Mouse (Mus musculus): ENCODE measurements around the gene Prkar1a. TPM values are rescaled to one million over a fixed set of nuclear protein-coding genes. Genes with fewer than 3 reads are reported as not detected.

The Prkar1a gene
- total and polyA plus RNA-seq, 2 experiments from 2014 or later: 163 to 530 TPM

GRCm38 (mm10) chr11:109697089-109697643 lies 48.0 kb downstream of the Prkar1a start:
- WGBS: 79% methylated on average over 5 of the region's 5 CpGs
- H3K27me3 ChIP-seq (ENCODE audit: control insufficient read depth, insufficient read depth, low read length): no peaks in the 10 kb centered on the region
- TF ChIP-seq CTCF (IDR thresholded peaks at IDR 0.05; ENCODE audit: low read depth) (no peak), EP300 (IDR thresholded peaks at IDR 0.05; ENCODE audit: low read depth) (no peak)
- H3K4me3 ChIP-seq (ENCODE audit: low read depth, low read length): no peak overlapping the region
- no peak for DNase-seq (ENCODE audit: low spot score)
- no peaks in the 10 kb centered on the region for H3K9me3 ChIP-seq (replicated peaks; ENCODE audit: control insufficient read depth, low read length)
- H3K27ac ChIP-seq (ENCODE audit: low read depth): no peak overlapping the region
- no peak for ATAC-seq (ENCODE audit: insufficient read depth, low read depth)
- no peak overlapping the region for H3K9ac ChIP-seq (replicated peaks; ENCODE audit: low read depth, low read length)
- H3K36me3 ChIP-seq (replicated peaks; ENCODE audit: control insufficient read depth, insufficient read depth, low read length): no peaks in the 10 kb centered on the region
- no peak overlapping the region for H3K4me2 ChIP-seq (ENCODE audit: low read depth, low read length)
- no peaks in the 10 kb centered on the region for H3K4me1 ChIP-seq (ENCODE audit: control insufficient read depth, insufficient read depth)

GRCm38 (mm10) chr11:109698740-109699139 lies 49.5 kb downstream of the Prkar1a start:
- H3K9ac ChIP-seq (replicated peaks; ENCODE audit: low read depth, low read length): no peak overlapping the region
- 78% methylated on average over 10 of the region's 10 CpGs for WGBS
- H3K36me3 ChIP-seq (replicated peaks; ENCODE audit: control insufficient read depth, insufficient read depth, low read length): no peaks in the 10 kb centered on the region
- H3K4me2 ChIP-seq (ENCODE audit: low read depth, low read length): no peak overlapping the region
- ATAC-seq (ENCODE audit: insufficient read depth, low read depth): no peak
- TF ChIP-seq EP300 (IDR thresholded peaks at IDR 0.05; ENCODE audit: low read depth) (no peak), CTCF (IDR thresholded peaks at IDR 0.05; ENCODE audit: low read depth) (no peak)
- no peaks in the 10 kb centered on the region for H3K27me3 ChIP-seq (ENCODE audit: control insufficient read depth, insufficient read depth, low read length)
- no peak overlapping the region for H3K27ac ChIP-seq (ENCODE audit: low read depth)
- no peaks in the 10 kb centered on the region for H3K9me3 ChIP-seq (replicated peaks; ENCODE audit: control insufficient read depth, low read length)
- no peak for DNase-seq (ENCODE audit: low spot score)
- no peaks in the 10 kb centered on the region for H3K4me1 ChIP-seq (ENCODE audit: control insufficient read depth, insufficient read depth)
- no peak overlapping the region for H3K4me3 ChIP-seq (ENCODE audit: low read depth, low read length)

GRCm38 (mm10) chr11:109699784-109700183 lies 50.6 kb downstream of the Prkar1a start:
- 64% methylated on average over 2 of the region's 2 CpGs for WGBS
- Histone ChIP-seq H3K27me3 (ENCODE audit: control insufficient read depth, insufficient read depth, low read length) (no peaks in the 10 kb centered on the region), H3K9me3 (replicated peaks; ENCODE audit: control insufficient read depth, low read length) (no peaks in the 10 kb centered on the region), H3K36me3 (replicated peaks; ENCODE audit: control insufficient read depth, insufficient read depth, low read length) (no peaks in the 10 kb centered on the region), H3K9ac (replicated peaks; ENCODE audit: low read depth, low read length) (no peak overlapping the region), H3K4me3 (ENCODE audit: low read depth, low read length) (no peak overlapping the region), H3K27ac (ENCODE audit: low read depth) (no peak overlapping the region), H3K4me2 (ENCODE audit: low read depth, low read length) (no peak overlapping the region), H3K4me1 (ENCODE audit: control insufficient read depth, insufficient read depth) (0 out of 2 replicates have a peak, but pooled peaks cover 1% of the 10 kb centered on the region)
- ATAC-seq (ENCODE audit: insufficient read depth, low read depth): no peak
- DNase-seq (ENCODE audit: low spot score): no peak
- TF ChIP-seq CTCF (IDR thresholded peaks at IDR 0.05; ENCODE audit: low read depth) (no peak), EP300 (IDR thresholded peaks at IDR 0.05; ENCODE audit: low read depth) (no peak)

- H3K27me3 ChIP-seq (ENCODE audit: control insufficient read depth, insufficient read depth, low read length): no peaks in the 10 kb centered on the region
- no peaks in the 10 kb centered on the region for H3K36me3 ChIP-seq (replicated peaks; ENCODE audit: control insufficient read depth, insufficient read depth, low read length)
- no peaks in the 10 kb centered on the region for H3K9me3 ChIP-seq (replicated peaks; ENCODE audit: control insufficient read depth, low read length)
- ATAC-seq (ENCODE audit: insufficient read depth, low read depth) (no peak), DNase-seq (ENCODE audit: low spot score) (no peak)
- no peak overlapping the region for H3K27ac ChIP-seq (ENCODE audit: low read depth)
- H3K4me3 ChIP-seq (ENCODE audit: low read depth, low read length): no peak overlapping the region
- H3K4me1 ChIP-seq (ENCODE audit: control insufficient read depth, insufficient read depth): peaks cover 11% of the 10 kb centered on the region
- no peak overlapping the region for H3K9ac ChIP-seq (replicated peaks; ENCODE audit: low read depth, low read length)
- no peak overlapping the region for H3K4me2 ChIP-seq (ENCODE audit: low read depth, low read length)
- TF ChIP-seq CTCF (IDR thresholded peaks at IDR 0.05; ENCODE audit: low read depth): no peak
- TF ChIP-seq EP300 (IDR thresholded peaks at IDR 0.05; ENCODE audit: low read depth): no peak
- WGBS: 35% methylated on average over 6 of the region's 6 CpGs
Observed at GRCm38 (mm10) chr11:109700761-109701160, 51.6 kb downstream of the Prkar1a start.

- Histone ChIP-seq H3K27ac (ENCODE audit: low read depth) (no peak overlapping the region), H3K27me3 (ENCODE audit: control insufficient read depth, insufficient read depth, low read length) (no peaks in the 10 kb centered on the region), H3K36me3 (replicated peaks; ENCODE audit: control insufficient read depth, insufficient read depth, low read length) (no peaks in the 10 kb centered on the region), H3K4me2 (ENCODE audit: low read depth, low read length) (no peak overlapping the region), H3K4me1 (ENCODE audit: control insufficient read depth, insufficient read depth) (peaks cover 17% of the 10 kb centered on the region), H3K9me3 (replicated peaks; ENCODE audit: control insufficient read depth, low read length) (no peaks in the 10 kb centered on the region), H3K4me3 (ENCODE audit: low read depth, low read length) (no peak overlapping the region), H3K9ac (replicated peaks; ENCODE audit: low read depth, low read length) (no peak overlapping the region)
- TF ChIP-seq EP300 (IDR thresholded peaks at IDR 0.05; ENCODE audit: low read depth): no peak
- ATAC-seq (ENCODE audit: insufficient read depth, low read depth): no peak
- WGBS: 62% methylated on average over 10 of the region's 10 CpGs
- DNase-seq (ENCODE audit: low spot score): no peak
Observed at GRCm38 (mm10) chr11:109702031-109702815, 53.0 kb downstream of the Prkar1a start.
